Mouse (Mus musculus) brain, embryonic 14.5 days (tissue): ENCODE measurements around the gene H1fx.

Experiments
- CTCF ChIP-seq: fragments of 200-500 bp; IDR thresholded peaks from 2 replicates; pipeline ENCODE4 v1.5.1; 2012; ENCODE audit warnings: inconsistent platforms, mild to moderate bottlenecking, moderate library complexity, borderline replicate concordance; ENCODE audit not compliant: insufficient read depth, insufficient read length; ENCODE audit errors: extremely low read depth
- POLR2A ChIP-seq: fragments of 200-500 bp; IDR thresholded peaks from 2 replicates; pipeline ENCODE4 v1.6.1; 2012; ENCODE audit warnings: mild to moderate bottlenecking, inconsistent platforms, borderline replicate concordance; ENCODE audit not compliant: poor library complexity, insufficient read depth, insufficient read length, severe bottlenecking; ENCODE audit errors: extremely low read depth

DNA sequence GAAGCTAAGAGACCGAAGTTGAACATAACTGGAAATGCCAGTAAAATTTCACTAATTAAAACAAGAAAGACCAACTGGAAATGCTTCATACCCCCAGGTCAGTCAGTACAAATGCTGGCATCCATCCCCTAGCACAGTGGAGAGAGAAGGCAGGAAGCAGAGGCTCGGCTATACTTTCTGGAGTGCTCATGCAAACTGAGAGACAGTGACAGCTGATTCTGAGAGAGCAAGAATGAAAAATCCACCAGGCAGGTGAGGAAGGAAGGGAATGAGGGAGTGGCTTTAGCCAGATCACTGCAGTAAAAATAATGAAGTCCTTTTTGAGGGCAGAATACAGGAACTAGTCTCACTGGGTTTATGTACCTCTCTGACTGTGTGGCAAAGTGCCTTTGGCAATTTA, 37.7 kb upstream of the H1fx start:
- no peak for TF ChIP-seq POLR2A
- TF ChIP-seq CTCF, result no peak
